Mouse (Mus musculus) stomach, embryonic 16.5 days (tissue): ENCODE data around the gene Rab17. TPM values are rescaled to one million over a fixed set of nuclear protein-coding genes. Genes with fewer than 3 reads are reported as not detected.

Experiments
- ATAC-seq: fragments of 200-750 bp; cut with Nextera tagmentation; 2 replicates; pipeline ENCODE4 v1.8.0; 2017; ENCODE audit warnings: moderate number of reproducible peaks, moderate TSS enrichment; ENCODE audit not compliant: insufficient read depth, low FRiP score
- H3K27ac ChIP-seq: fragments of 300-500 bp; sonication (generic); 2 replicates; pipeline ENCODE4 v1.5.1; 2014; ENCODE audit warnings: low read length
- H3K27me3 ChIP-seq: fragments of 300-500 bp; sonication (generic); 2 replicates; pipeline ENCODE4 v1.6.1; 2014; ENCODE audit warnings: low read length, control low read depth, mixed read lengths; ENCODE audit not compliant: control insufficient read depth, insufficient read depth
- H3K36me3 ChIP-seq: fragments of 300-500 bp; sonication (generic); 2 replicates; pipeline ENCODE4 v1.6.1; 2014; ENCODE audit warnings: low read length; ENCODE audit not compliant: control insufficient read depth, insufficient read depth
- H3K4me1 ChIP-seq: fragments of 300-500 bp; sonication (generic); 2 replicates; pipeline ENCODE4 v1.6.1; 2014; ENCODE audit warnings: low read length, control low read depth, mixed read lengths; ENCODE audit not compliant: control insufficient read depth, insufficient read depth
- H3K4me2 ChIP-seq: fragments of 300-500 bp; sonication (generic); 2 replicates; pipeline ENCODE4 v1.6.1; 2014; ENCODE audit warnings: low read depth, low read length, mixed read lengths
- H3K4me3 ChIP-seq: fragments of 300-500 bp; sonication (generic); replicated peaks from 2 replicates; pipeline ENCODE4 v1.5.1; 2014; ENCODE audit warnings: mild to moderate bottlenecking, low read length
- H3K9ac ChIP-seq: fragments of 300-500 bp; sonication (generic); 2 replicates; pipeline ENCODE4 v1.6.1; 2014; ENCODE audit warnings: low read length
- H3K9me3 ChIP-seq: fragments of 300-500 bp; sonication (generic); replicated peaks from 2 replicates; pipeline ENCODE4 v1.6.1; 2016; ENCODE audit warnings: low read length, control low read depth; ENCODE audit not compliant: control insufficient read depth
- WGBS: fragments of 180-500 bp; shearing (Covaris S2); extraction: QIAGEN DNeasy Blood & Tissue Kit; methylation state at CpG from one replicate; pipeline ENCODE4 v1.1.7; 2014; 5-methylcytosine and 5-hydroxymethylcytosine counted together
- polyA plus RNA-seq: library from polyadenylated mRNA; unstranded; fragments of >200 nt; fragmentation: Nextera tagmentation; extraction: Ambion mirVana; gene quantifications from 2 replicates; pipeline ENCODE4 v1.2.1, GENCODE M21; 2015

The Rab17 gene
- polyA plus RNA-seq, 1 experiment from 2014 or later: 10.0 TPM

DNA sequence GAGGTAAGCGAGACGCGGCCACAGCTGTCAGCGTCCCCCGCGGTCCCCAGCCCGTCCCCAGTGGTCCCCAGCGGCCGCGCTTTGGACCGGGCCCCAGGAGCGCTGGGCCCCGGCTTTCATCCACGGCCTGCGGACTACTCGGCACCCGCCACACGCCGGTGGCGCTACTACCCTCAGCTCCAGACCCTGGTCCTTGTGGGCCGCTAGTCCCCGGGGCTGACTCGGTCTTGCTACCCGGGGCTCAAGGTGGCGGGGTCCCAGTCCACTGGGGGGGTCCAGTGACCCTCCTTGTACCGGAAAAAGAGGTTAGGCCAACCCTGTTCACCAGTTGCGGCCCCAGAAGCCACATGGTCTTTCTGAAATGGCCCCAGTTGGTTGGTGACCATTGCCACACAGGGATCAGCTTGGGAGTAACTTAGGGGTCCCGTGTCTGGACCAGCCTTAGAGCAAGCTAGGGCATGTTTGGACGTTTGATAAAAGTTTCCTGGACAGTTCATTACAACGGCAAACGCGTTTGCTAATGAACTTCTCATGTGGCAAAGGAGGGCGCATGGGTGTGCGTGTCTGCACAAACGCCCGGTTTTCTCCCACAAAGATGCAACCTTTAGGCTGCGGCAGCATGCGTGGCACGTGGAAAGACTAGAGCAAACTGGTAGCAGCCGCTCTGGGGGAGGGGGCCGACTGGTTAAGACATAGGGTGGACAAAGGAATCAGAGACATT is 29.6 kb upstream of the Rab17 start:
- Histone ChIP-seq H3K4me3 (peak overlapping the region; percentile 68), H3K9me3 (0 out of 2 replicates have a peak, but pooled peaks cover 5% of the 10 kb centered on the region), H3K4me1 (peaks cover 20% of the 10 kb centered on the region), H3K36me3 (no peaks in the 10 kb centered on the region), H3K9ac (peak overlapping the region; percentile 79), H3K27me3 (no peaks in the 10 kb centered on the region), H3K27ac (no peak overlapping the region), H3K4me2 (peak overlapping the region; percentile 96)
- ATAC-seq: peak; percentile 54; the same call in 1 of the 2 replicates
- 1% methylated on average over 41 of the region's 41 CpGs for WGBS

GRCm38 (mm10) chr1:90998268-90998890 is 28.9 kb upstream of the Rab17 start, which contains the start of gene Lrrfip1:
Gene Lrrfip1, plus strand, starts transcription at chr1:90998737.
- 3% methylated on average over 59 of the region's 59 CpGs for WGBS
- H3K9me3 ChIP-seq: 0 out of 2 replicates have a peak, but pooled peaks cover 5% of the 10 kb centered on the region
- no peaks in the 10 kb centered on the region for H3K36me3 ChIP-seq
- H3K9ac ChIP-seq: peak within 1 kb of the TSS; percentile 79
- H3K4me1 ChIP-seq: peaks cover 15% of the 10 kb centered on the region; the same call in 1 of the 2 replicates
- ATAC-seq: peak; percentile 81
- H3K4me3 ChIP-seq: peak within 1 kb of the TSS; percentile 68
- peak within 1 kb of the TSS; percentile 27; the same call in 1 of the 2 replicates for H3K27ac ChIP-seq
- H3K4me2 ChIP-seq: peak within 1 kb of the TSS; percentile 96
- no peaks in the 10 kb centered on the region for H3K27me3 ChIP-seq

DNA sequence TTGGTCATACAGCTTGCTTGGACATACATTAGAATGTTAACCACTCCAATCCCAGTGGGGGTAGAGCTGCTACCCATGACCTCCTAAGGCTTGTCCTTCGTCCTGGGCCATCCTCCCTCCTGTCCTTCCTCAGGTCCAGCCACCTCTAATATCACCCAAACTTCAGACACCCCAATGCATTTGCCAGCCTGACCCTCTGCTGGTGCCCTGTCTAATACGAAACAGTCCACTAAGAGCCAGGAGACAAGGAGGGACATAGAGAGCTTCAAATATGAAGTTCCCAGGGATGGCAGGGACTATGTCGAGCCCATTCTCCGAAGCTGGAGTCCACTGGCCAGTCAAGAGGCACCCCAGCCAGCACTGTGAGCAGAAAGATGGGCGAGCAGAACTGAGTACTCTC is 28.2 kb upstream of the Rab17 start:
- Histone ChIP-seq H3K27me3 (no peaks in the 10 kb centered on the region), H3K9me3 (0 out of 2 replicates have a peak, but pooled peaks cover 5% of the 10 kb centered on the region), H3K9ac (no peak overlapping the region), H3K27ac (no peak overlapping the region), H3K4me1 (peaks cover 13% of the 10 kb centered on the region; the same call in 1 of the 2 replicates), H3K36me3 (no peaks in the 10 kb centered on the region), H3K4me3 (no peak overlapping the region), H3K4me2 (0 out of 2 replicates have a peak overlapping the region, but pooled peaks have one; percentile 96)
- WGBS: 90% methylated on average over 5 of the region's 5 CpGs
- no peak for ATAC-seq

- H3K27ac ChIP-seq: no peak overlapping the region
- no peak for ATAC-seq
These were observed 27.7 kb upstream of the Rab17 start for GRCm38 (mm10) chr1:90997136-90997535.

DNA sequence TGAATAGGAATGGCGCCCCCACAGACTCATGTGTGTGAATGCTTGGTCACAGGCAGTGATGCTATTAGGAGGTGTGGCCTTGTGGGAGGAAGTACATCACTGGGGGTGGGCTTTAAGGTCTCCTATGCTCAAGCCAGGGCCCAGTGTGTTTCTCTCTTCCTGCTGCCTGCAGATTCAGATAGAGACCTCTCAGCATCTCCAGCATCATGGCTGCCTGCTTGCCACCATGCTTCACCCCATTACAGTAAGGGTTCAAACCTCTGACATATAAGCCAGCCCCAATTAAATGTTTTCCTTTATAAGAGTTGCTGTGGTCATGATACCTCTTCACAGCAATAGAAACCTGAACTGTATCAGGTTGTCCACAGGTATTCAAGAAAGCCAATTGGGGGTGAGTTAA is 26.5 kb upstream of the Rab17 start:
- 96% methylated on average over 1 of the region's 1 CpGs for WGBS
- Histone ChIP-seq H3K4me2 (no peak overlapping the region), H3K36me3 (no peaks in the 10 kb centered on the region), H3K4me1 (peaks cover 13% of the 10 kb centered on the region; the same call in 1 of the 2 replicates), H3K9me3 (0 out of 2 replicates have a peak, but pooled peaks cover 5% of the 10 kb centered on the region), H3K4me3 (no peak overlapping the region), H3K9ac (no peak overlapping the region), H3K27me3 (no peaks in the 10 kb centered on the region), H3K27ac (no peak overlapping the region)
- no peak for ATAC-seq

More at GRCm38 (mm10) chr1:90997136-90997535, 27.7 kb upstream of the Rab17 start:
- peaks cover 13% of the 10 kb centered on the region; the same call in 1 of the 2 replicates for H3K4me1 ChIP-seq
- no peak overlapping the region for H3K4me2 ChIP-seq
- H3K9ac ChIP-seq: no peak overlapping the region
- H3K9me3 ChIP-seq: 0 out of 2 replicates have a peak, but pooled peaks cover 5% of the 10 kb centered on the region
- H3K36me3 ChIP-seq: no peaks in the 10 kb centered on the region
- 46% methylated on average over 4 of the region's 4 CpGs for WGBS
- no peak overlapping the region for H3K4me3 ChIP-seq
- no peaks in the 10 kb centered on the region for H3K27me3 ChIP-seq

- peak overlapping the region; percentile 78 for H3K27ac ChIP-seq
- WGBS: 62% methylated on average over 3 of the region's 3 CpGs
- H3K27me3 ChIP-seq: no peaks in the 10 kb centered on the region
- ATAC-seq: peak; percentile 58
- H3K36me3 ChIP-seq: no peaks in the 10 kb centered on the region
- H3K4me1 ChIP-seq: peaks cover 4% of the 10 kb centered on the region
- no peaks in the 10 kb centered on the region for H3K9me3 ChIP-seq
- H3K9ac ChIP-seq: no peak overlapping the region
- H3K4me3 ChIP-seq: no peak overlapping the region
- no peak overlapping the region for H3K4me2 ChIP-seq
These were observed 11.9 kb upstream of the Rab17 start for GRCm38 (mm10) chr1:90981346-90981745.

- Histone ChIP-seq H3K4me2 (no peak overlapping the region), H3K9me3 (no peaks in the 10 kb centered on the region), H3K27ac (peak overlapping the region; percentile 78), H3K9ac (no peak overlapping the region), H3K4me1 (peaks cover 4% of the 10 kb centered on the region), H3K36me3 (no peaks in the 10 kb centered on the region), H3K27me3 (no peaks in the 10 kb centered on the region), H3K4me3 (no peak overlapping the region)
- WGBS: 54% methylated on average over 10 of the region's 10 CpGs
- peak; percentile 74; the same call in 1 of the 2 replicates for ATAC-seq
These were observed 11.3 kb upstream of the Rab17 start for GRCm38 (mm10) chr1:90980638-90981330.

- no peak for ATAC-seq
- H3K4me3 ChIP-seq: no peak overlapping the region
- no peak overlapping the region for H3K27ac ChIP-seq
- no peaks in the 10 kb centered on the region for H3K9me3 ChIP-seq
- no peak overlapping the region for H3K9ac ChIP-seq
- H3K4me1 ChIP-seq: peaks cover 18% of the 10 kb centered on the region
- no peaks in the 10 kb centered on the region for H3K27me3 ChIP-seq
- no peaks in the 10 kb centered on the region for H3K36me3 ChIP-seq
- WGBS: 89% methylated on average over 4 of the region's 4 CpGs
- no peak overlapping the region for H3K4me2 ChIP-seq
These were observed 6.5 kb upstream of the Rab17 start for GRCm38 (mm10) chr1:90975960-90976359.
